Mouse (Mus musculus) forebrain, embryonic 15.5 days (tissue): ENCODE measurements at regions not wholly inside any gene's neighbourhood (a gene's known extent, or its start where the extent isn't known, plus 50 kb on each side); places are given as distances from the start of the nearest gene placed in this dataset.

ENCODE experiments used
- ATAC-seq: fragments of 200-750 bp; cut with Nextera tagmentation; replicated peaks from 2 replicates; pipeline ENCODE4 v1.8.0; 2017; ENCODE audit warnings: mild to moderate bottlenecking, moderate TSS enrichment, moderate library complexity
- H3K27ac ChIP-seq: fragments of 300-500 bp; sonication (generic); replicated peaks from 2 replicates; pipeline ENCODE4 v1.5.1; 2015; ENCODE audit warnings: mild to moderate bottlenecking, inconsistent platforms
- H3K27me3 ChIP-seq: fragments of 300-500 bp; sonication (generic); 2 replicates; pipeline ENCODE4 v1.6.1; 2015; ENCODE audit warnings: inconsistent platforms
- H3K36me3 ChIP-seq: fragments of 300-500 bp; sonication (generic); 2 replicates; pipeline ENCODE4 v1.6.1; 2015; ENCODE audit warnings: mild to moderate bottlenecking, inconsistent platforms
- H3K4me1 ChIP-seq: fragments of 300-500 bp; sonication (generic); 2 replicates; pipeline ENCODE4 v1.6.1; 2015; ENCODE audit warnings: inconsistent platforms
- H3K4me2 ChIP-seq: fragments of 300-500 bp; sonication (generic); replicated peaks from 2 replicates; pipeline ENCODE4 v1.6.1; 2015; ENCODE audit warnings: mild to moderate bottlenecking, inconsistent platforms
- H3K4me3 ChIP-seq: fragments of 300-500 bp; sonication (generic); 2 replicates; pipeline ENCODE4 v1.5.1; 2015; ENCODE audit warnings: mild to moderate bottlenecking, inconsistent platforms
- H3K9ac ChIP-seq: fragments of 300-500 bp; sonication (generic); replicated peaks from 2 replicates; pipeline ENCODE4 v1.6.1; 2015; ENCODE audit warnings: mild to moderate bottlenecking, inconsistent platforms
- H3K9me3 ChIP-seq: fragments of 300-500 bp; sonication (generic); 2 replicates; pipeline ENCODE4 v1.6.1; 2016; ENCODE audit warnings: inconsistent platforms
- WGBS: fragments of 180-500 bp; shearing (Covaris S2); methylation state at CpG from one replicate; pipeline ENCODE4 v1.1.7; 2015; ENCODE audit warnings: mixed read lengths; 5-methylcytosine and 5-hydroxymethylcytosine counted together

DNA sequence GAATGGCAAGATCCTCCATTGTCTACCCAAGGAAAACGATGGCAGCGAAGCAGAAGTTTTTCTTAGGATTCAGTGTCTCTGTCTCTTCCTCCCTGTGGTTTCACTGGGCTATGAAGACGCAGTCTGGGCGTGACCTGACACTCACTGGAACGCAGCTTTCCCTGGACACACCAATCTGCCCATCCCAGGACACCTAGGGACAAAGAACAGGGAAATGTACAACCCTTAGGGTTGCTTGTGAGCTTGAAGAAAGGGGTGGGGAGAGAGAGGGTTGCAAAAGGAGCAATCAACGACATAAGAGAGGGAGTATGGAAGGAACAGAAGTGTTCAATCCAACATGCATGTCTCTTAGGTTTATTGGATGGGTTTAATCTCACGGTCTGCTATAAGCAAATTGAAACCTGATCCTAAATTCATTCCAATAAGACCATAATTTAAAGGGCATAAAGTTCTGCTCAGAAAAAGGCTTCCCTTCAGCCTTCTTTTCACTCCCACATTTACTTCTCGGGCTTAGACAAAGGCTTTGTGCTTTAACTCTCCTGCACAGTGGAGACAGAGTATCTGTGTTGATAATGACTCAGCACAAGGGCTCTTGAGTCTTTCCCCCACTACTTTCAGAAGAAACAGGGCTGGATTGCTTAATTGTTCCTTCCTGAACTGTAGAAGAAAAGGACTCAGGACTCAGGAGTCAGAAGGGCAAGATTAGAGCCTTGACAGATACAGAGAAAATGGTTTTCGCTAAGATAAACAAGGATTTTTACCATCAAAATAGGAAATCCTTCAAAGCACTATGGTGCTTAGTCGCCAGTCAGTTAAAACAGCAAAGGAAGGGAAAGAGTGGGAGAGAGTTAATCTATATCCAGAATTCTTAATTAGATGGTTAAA, 147.3 kb upstream of the Cited2 start:
- Histone ChIP-seq H3K27me3 (no peaks in the 10 kb centered on the region), H3K36me3 (no peaks in the 10 kb centered on the region), H3K4me1 (peaks cover 5% of the 10 kb centered on the region), H3K9me3 (no peaks in the 10 kb centered on the region), H3K27ac (no peak overlapping the region), H3K4me2 (no peak overlapping the region), H3K4me3 (no peak overlapping the region), H3K9ac (no peak overlapping the region)
- WGBS: 33% methylated on average over 10 of the region's 10 CpGs
- no peak for ATAC-seq

DNA sequence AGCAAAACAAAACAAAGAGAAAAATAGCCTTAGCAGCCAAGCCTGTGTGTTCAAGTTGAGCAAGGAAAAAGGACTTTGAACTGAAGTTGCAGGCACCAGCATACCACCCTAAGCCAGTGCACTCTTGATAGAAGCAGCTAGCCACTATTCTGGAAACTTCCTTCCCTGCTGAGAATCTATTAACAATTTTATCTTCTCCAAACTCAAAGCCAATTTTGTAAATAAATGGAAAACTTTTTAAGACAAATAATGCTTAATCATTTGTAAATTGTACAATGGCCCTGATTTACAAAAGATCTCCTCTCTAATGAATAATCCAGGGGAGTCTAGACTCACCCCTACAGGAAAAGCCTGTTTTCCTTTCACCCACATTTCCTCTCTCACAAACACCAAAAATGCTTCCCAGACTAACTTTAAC, 146.7 kb upstream of the Cited2 start:
- Histone ChIP-seq H3K4me3 (no peak overlapping the region), H3K4me2 (no peak overlapping the region), H3K9me3 (no peaks in the 10 kb centered on the region), H3K27ac (no peak overlapping the region), H3K36me3 (no peaks in the 10 kb centered on the region), H3K9ac (no peak overlapping the region), H3K4me1 (peaks cover 5% of the 10 kb centered on the region), H3K27me3 (no peaks in the 10 kb centered on the region)
- ATAC-seq: no peak

DNA sequence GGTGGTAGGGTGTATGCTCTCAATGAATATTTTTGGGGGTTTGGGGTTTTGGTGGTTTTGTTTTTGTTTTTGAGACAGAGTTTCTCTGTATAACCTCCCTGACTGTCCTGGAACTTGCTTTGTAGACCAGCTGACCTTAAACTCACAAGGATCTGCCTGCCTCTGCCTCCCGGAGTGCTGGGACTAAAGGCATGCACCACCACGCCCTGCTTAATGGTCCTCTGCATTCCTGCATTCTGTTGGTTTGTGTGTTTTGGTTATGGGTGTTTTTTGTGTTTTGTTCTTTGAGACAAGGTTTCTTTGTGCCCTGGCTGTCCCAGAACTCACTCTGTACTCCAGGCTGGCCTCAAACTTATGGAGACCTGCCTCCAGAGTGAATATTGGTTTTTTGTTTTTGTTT, 143.6 kb upstream of the Cited2 start:
- Histone ChIP-seq H3K4me2 (no peak overlapping the region), H3K27ac (no peak overlapping the region), H3K9me3 (no peaks in the 10 kb centered on the region), H3K9ac (no peak overlapping the region), H3K4me3 (no peak overlapping the region), H3K36me3 (no peaks in the 10 kb centered on the region), H3K4me1 (peaks cover 5% of the 10 kb centered on the region), H3K27me3 (no peaks in the 10 kb centered on the region)
- WGBS: 83% methylated on average over 2 of the region's 2 CpGs
- ATAC-seq: no peak

DNA sequence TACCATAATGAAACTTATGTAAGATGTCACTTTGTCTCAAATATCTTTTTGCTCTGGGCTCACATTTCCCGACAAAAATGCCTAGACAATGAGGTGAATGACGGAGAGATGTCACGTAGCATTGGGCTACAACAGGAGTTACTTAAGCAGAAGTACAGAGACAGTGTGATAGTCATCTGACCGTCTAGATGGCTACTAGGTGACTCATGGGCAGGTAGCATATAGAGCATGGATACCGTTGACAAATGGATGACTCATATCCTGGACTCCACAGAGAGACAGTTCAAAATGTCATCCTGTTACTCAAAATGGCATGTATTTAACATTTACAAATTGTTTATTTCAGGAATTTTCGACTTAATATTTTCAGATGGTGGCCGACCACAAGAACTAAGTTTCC, 138.2 kb upstream of the Cited2 start:
- H3K27ac ChIP-seq: no peak overlapping the region
- H3K9me3 ChIP-seq: no peaks in the 10 kb centered on the region
- no peak overlapping the region for H3K4me3 ChIP-seq
- no peak overlapping the region for H3K9ac ChIP-seq
- WGBS: 88% methylated on average over 7 of the region's 7 CpGs
- ATAC-seq: no peak
- H3K36me3 ChIP-seq: no peaks in the 10 kb centered on the region
- no peaks in the 10 kb centered on the region for H3K27me3 ChIP-seq
- no peaks in the 10 kb centered on the region for H3K4me1 ChIP-seq
- no peak overlapping the region for H3K4me2 ChIP-seq

DNA sequence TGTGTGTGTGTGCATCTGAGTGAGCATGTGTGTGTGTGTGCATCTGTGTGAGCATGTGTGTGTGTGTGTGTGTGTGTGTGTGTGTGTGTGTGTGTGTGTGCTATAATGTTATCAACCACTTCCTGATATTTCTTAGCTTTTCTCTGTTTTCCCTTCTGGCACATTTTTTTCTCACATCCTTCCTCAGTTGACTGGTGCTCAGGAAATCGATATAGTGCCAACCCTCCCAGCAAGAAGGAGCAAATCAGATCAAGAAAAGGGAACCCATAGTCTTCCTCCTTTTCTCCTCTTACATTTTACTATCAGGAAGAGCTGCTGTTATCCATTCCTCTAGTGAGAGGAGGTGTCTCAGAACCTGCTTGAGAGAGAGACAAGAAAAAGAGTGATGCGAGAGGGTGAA, 136.1 kb upstream of the Cited2 start:
- H3K4me3 ChIP-seq: no peak overlapping the region
- ATAC-seq: no peak
- H3K4me2 ChIP-seq: no peak overlapping the region
- H3K27me3 ChIP-seq: no peaks in the 10 kb centered on the region
- no peaks in the 10 kb centered on the region for H3K36me3 ChIP-seq
- H3K4me1 ChIP-seq: no peaks in the 10 kb centered on the region
- no peak overlapping the region for H3K9ac ChIP-seq
- no peaks in the 10 kb centered on the region for H3K9me3 ChIP-seq
- no peak overlapping the region for H3K27ac ChIP-seq
- WGBS: 89% methylated on average over 2 of the region's 2 CpGs

DNA sequence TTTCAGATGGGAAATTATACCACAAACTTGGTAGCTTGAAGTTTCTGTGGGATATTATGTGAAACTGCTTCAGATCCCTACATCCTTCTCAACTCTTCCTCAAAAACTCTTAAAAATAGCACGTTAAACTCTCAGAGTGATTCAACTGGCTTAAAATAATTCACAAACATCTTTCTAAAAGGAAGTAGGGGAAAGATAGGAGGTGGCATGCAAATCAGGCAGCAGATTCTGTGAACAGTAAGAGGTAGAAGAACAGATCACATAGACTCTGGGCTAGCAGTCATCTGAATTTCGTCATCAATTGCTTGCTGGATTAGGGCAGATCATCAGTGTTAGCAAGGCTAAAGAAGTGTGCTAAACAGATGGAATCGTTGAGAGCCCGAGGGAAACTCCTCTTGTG, 133.9 kb upstream of the Cited2 start:
- no peaks in the 10 kb centered on the region for H3K27me3 ChIP-seq
- 86% methylated on average over 4 of the region's 4 CpGs for WGBS
- ATAC-seq: no peak
- H3K9me3 ChIP-seq: no peaks in the 10 kb centered on the region
- H3K4me1 ChIP-seq: no peaks in the 10 kb centered on the region
- H3K4me3 ChIP-seq: no peak overlapping the region
- no peaks in the 10 kb centered on the region for H3K36me3 ChIP-seq
- H3K27ac ChIP-seq: no peak overlapping the region
- H3K9ac ChIP-seq: no peak overlapping the region
- H3K4me2 ChIP-seq: no peak overlapping the region

DNA sequence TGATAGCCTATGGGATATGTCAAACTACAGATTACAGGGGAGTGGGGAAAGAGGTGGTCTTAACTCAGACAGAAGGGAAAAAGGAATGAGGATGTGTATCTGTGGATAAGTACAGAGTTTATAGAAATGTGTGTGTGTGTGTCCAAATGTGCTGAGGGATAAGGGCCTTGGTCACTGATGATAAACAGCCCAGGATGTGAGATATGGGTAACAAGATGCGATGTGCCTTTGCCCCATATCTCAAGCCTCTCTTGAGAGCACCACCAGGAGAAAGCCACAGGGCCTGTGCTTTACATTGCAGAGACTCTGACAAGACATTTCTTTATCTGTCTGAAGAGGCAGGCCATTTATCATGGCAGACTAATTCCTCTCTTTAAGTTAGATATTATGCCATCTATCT, 132.8 kb upstream of the Cited2 start:
- H3K4me1 ChIP-seq: no peaks in the 10 kb centered on the region
- no peak overlapping the region for H3K27ac ChIP-seq
- H3K4me2 ChIP-seq: no peak overlapping the region
- H3K27me3 ChIP-seq: no peaks in the 10 kb centered on the region
- no peak overlapping the region for H3K9ac ChIP-seq
- H3K36me3 ChIP-seq: no peaks in the 10 kb centered on the region
- H3K9me3 ChIP-seq: no peaks in the 10 kb centered on the region
- WGBS: 100% methylated on average over 1 of the region's 1 CpGs
- ATAC-seq: no peak
- no peak overlapping the region for H3K4me3 ChIP-seq

DNA sequence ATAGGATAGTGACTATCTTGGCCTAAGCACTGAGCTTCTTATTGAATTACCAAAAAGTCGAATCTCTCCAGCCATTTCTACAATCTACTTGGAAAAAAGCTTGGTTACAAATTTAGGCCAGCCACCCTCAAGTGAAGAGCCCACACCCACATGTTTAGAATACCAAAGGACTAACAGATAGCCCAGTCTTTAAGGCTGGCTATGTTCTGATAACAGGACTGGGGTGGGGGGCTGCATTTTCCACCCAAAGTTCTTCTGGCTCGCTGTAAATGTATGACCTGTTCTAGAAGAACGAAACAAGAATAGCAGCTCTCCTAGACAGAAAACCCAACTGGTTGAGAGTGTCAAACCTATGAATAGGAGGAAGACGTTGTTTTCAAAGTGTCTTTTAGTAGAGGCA, 130.6 kb upstream of the Cited2 start:
- Histone ChIP-seq H3K4me2 (no peak overlapping the region), H3K4me3 (no peak overlapping the region), H3K27me3 (no peaks in the 10 kb centered on the region), H3K4me1 (no peaks in the 10 kb centered on the region), H3K36me3 (no peaks in the 10 kb centered on the region), H3K9me3 (no peaks in the 10 kb centered on the region), H3K27ac (no peak overlapping the region), H3K9ac (no peak overlapping the region)
- ATAC-seq: no peak
- 87% methylated on average over 4 of the region's 4 CpGs for WGBS

DNA sequence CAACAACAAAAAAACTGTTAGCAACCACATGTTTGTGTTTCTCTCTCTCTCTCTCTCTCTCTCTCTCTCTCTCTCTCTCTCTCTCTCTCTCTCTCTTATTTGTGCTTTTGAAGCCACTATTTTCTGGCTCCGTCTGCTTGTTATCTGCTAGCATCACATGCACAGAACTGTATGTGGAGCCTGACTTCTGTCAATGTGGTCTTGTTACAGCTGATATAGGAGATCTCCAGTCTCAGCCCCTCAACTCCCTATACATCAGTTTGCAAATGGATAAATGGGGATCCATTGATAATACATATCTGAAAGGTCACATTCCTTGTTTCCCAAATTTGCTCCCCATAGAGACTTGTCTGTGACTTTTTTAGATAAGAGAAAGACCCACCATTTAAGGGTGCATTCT, 126.9 kb upstream of the Cited2 start:
- ATAC-seq: no peak
- 62% methylated on average over 1 of the region's 1 CpGs for WGBS
- Histone ChIP-seq H3K27ac (no peak overlapping the region), H3K27me3 (no peaks in the 10 kb centered on the region), H3K9me3 (no peaks in the 10 kb centered on the region), H3K4me3 (no peak overlapping the region), H3K9ac (no peak overlapping the region), H3K4me1 (peaks cover 10% of the 10 kb centered on the region; the same call in 1 of the 2 replicates), H3K4me2 (no peak overlapping the region), H3K36me3 (no peaks in the 10 kb centered on the region)

DNA sequence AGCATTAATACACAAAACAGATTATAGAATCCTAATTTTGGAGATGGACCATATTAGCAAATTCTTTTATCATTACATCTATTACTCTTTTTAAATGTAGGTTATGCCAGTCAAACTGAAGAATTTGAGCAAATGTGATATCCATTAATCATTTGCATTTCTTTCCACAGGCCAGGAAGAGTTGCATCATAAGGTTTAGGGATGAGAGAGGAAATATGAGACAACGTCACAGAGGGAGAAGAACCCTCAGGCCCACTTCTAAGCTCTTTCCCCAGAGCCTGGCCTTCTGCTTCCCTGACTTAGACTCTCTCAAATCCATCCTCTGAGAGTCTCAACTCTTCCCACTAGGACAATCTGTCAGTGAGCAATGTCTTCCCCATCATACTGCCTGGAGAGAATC, 126.3 kb upstream of the Cited2 start:
- Histone ChIP-seq H3K27me3 (no peaks in the 10 kb centered on the region), H3K36me3 (no peaks in the 10 kb centered on the region), H3K4me1 (peaks cover 10% of the 10 kb centered on the region; the same call in 1 of the 2 replicates), H3K4me2 (no peak overlapping the region), H3K27ac (no peak overlapping the region), H3K4me3 (no peak overlapping the region), H3K9me3 (no peaks in the 10 kb centered on the region), H3K9ac (no peak overlapping the region)
- WGBS: 82% methylated on average over 1 of the region's 1 CpGs
- ATAC-seq: no peak

DNA sequence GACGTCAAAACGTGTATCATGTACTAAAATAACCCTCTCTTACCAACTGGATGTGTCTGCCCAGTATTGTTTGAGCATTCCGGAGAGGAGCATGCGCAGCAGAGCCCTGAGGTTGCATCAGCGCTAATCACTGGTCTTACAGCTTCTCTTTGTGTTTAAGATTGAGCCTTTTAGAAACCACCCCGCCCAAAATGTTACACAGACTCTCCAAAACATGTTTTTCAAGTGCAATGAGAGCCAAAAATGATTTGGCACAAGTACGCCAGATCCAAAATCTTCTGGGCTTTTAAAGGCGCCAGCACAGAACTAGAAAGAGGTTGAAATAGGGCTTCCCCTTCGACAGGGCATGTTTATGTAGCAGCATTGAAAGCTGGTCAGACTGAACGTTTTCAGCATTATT, 123.8 kb upstream of the Cited2 start:
- Histone ChIP-seq H3K9ac (no peak overlapping the region), H3K27ac (no peak overlapping the region), H3K9me3 (no peaks in the 10 kb centered on the region), H3K27me3 (no peaks in the 10 kb centered on the region), H3K4me1 (peaks cover 10% of the 10 kb centered on the region; the same call in 1 of the 2 replicates), H3K4me3 (no peak overlapping the region), H3K36me3 (no peaks in the 10 kb centered on the region), H3K4me2 (no peak overlapping the region)
- 0 out of 2 replicates have a peak, but pooled peaks have one; percentile 26 for ATAC-seq
- 64% methylated on average over 10 of the region's 10 CpGs for WGBS

DNA sequence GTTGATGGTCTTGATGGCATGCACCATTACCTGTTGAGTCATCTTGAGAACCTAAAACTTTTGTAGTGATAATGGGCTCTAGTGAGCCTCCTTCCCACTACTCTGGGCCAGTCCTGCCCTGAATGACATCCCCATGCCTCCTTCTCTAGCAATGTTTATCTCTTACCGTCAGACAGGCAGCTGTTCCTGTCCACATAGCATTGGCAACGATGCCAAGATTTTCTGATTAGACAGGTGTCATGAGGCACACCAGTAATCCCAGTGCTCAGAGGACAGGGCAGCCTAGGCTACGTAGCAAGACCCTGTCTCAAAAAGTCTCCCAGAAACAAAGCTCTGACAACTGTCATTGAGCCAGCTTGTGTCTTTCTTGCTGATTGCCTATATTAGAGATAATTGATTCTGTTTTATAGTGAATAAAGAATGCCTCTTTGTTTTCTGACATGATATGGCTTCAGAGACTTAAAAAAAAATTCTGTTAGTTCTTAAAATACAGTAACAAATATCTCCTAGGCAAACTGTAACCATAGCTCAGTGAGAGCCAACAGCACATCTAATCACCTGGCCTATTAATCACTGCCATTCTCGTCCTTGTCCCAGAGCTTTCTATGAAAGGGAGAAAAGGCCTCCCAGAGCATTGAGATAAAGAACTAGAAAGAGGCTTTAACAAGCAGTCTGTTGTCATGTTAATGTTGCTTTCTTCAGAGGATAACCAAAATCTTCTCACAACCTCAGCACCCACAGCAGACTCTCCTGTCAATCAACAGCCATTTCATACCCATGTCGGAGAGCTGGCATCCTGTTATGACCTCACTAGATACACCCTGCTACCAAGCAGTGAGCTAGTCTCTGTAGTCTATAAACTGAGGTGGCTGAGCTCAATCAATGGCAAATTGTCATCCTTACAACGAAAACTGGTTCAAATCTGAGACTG, 122.9 kb upstream of the Cited2 start:
- Histone ChIP-seq H3K4me3 (no peak overlapping the region), H3K27me3 (no peaks in the 10 kb centered on the region), H3K9me3 (no peaks in the 10 kb centered on the region), H3K36me3 (no peaks in the 10 kb centered on the region), H3K4me2 (no peak overlapping the region), H3K27ac (no peak overlapping the region), H3K4me1 (peaks cover 10% of the 10 kb centered on the region; the same call in 1 of the 2 replicates), H3K9ac (no peak overlapping the region)
- 34% methylated on average over 6 of the region's 6 CpGs for WGBS
- peak; percentile 38; the same call in 1 of the 2 replicates for ATAC-seq
